Mouse (Mus musculus): Measurements from ENCODE around the gene Ptprd.

DNA sequence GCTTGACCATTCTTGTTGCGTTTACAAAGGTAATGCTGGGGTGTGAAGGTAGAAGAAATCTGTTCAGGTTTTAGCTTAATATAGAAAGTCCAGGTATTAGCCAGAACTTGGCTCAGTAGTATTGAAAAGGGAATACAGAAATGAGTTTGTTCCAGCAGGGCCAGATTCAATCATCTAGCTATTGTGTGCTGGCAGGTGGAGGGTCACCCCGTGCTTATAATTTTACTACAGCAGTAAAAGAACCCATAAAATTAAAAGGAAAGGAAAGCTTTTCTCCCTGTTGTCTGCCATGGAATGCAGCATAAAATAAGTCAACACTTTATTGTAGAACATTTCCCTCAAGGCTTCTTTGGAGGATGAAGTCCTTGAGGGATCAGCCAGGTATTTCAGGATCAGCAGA lies 1558.8 kb downstream of the Ptprd start:
- TF ChIP-seq CTCF (IDR thresholded peaks at IDR 0.05; ENCODE audit: low read depth, low read length) (no peak), TAL1 (conservative IDR thresholded peaks at IDR 0.05; ENCODE audit: low read depth, low read length) (no peak), GATA1 (IDR thresholded peaks at IDR 0.05; ENCODE audit: borderline replicate concordance, low read length) (no peak), POLR2AphosphoS5 (IDR thresholded peaks at IDR 0.05; ENCODE audit: insufficient replicate concordance, low read depth, low read length) (no peak)

All from G1E (cell line).